Mouse (Mus musculus): Measurements from ENCODE around the gene Pdcd4.

- no peak for TF ChIP-seq CTCF (IDR thresholded peaks at IDR 0.05; ENCODE audit: borderline replicate concordance, insufficient read depth, low read depth, low read length)
- TF ChIP-seq POLR2A (IDR thresholded peaks at IDR 0.05; ENCODE audit: borderline replicate concordance, insufficient read depth, low read length), result no peak
Observed at GRCm38 (mm10) chr19:53933050-53933449, 41.0 kb downstream of the Pdcd4 start.
